Mouse (Mus musculus): ENCODE measurements around the gene Otop3.
"Not testable (repeated sequence)": the region's sequence is repeated elsewhere in the genome, so short reads cannot be mapped to it uniquely, and the experiment has no call there.

Otop3 gene

GRCm38 (mm10) chr11:115367395-115367944 is 32.9 kb downstream of the Otop3 start, which contains the start of gene Hid1:
Gene Hid1, minus strand, starts transcription at chr11:115367756.
- peak; percentile 83 to 87 for DNase-seq

GRCm38 (mm10) chr11:115370368-115370767 is 35.8 kb downstream of the Otop3 start:
- DNase-seq, result no peak

DNA sequence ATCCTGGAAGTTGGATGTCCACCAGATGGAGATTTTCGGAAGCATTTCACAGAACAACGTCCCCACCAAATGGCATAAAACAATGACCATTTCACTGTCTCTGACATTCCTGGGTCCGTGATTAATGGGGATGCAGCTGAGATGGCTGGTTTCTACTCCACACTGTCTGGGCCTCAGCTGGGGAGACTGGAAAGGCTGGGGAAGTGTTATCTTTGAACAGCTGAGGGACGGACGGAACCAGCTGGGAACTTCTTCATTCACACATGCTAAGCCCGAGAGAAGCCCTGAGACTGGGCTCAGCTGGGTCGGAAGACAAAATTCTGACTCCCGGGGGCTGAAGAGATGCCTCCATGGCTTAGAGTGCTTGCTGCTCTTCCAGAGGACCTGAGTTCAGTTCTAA is 36.8 kb downstream of the Otop3 start:
- DNase-seq, result no peak

DNA sequence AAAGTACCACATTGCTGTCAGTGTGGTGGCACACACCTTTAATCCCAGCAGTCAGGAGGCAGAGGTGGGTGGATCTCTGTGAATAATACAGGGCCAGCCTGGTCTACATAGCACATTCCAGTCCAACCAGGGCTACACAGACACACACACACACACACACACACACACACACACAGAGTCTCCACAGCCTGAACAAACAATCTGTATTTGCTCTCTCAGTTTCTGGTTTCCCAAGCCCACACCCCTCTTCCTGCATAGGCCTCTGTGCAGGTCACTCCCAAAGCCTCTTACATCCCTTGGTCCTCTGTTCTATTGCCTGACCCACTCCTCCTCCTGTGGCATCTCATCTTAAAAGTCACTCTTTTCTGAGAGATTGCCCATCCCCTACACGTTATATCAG is 37.5 kb downstream of the Otop3 start:
- DNase-seq, result no peak

DNA sequence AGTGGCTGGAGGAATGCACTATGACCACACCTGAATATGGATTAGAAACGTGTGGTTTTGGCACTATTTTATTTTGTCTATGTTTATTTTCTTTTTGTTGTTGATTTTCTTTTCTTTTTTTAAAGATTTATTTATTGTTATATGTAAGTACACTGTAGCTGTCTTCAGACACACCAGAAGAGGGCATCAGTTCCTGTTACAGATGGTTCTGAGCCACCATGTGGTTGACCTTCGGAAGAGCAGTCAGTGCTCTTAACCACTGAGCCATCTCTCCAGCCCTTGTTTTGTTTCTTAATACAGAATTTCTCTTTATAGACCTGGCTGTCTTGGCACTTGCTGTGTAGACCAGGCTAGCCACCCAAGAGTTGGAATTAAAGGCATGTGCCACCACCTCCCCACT is 38.2 kb downstream of the Otop3 start:
- no peak for DNase-seq

GRCm38 (mm10) chr11:115373805-115374694 is 39.5 kb downstream of the Otop3 start:
- DNase-seq, result peak; percentile 73 to 80

DNA sequence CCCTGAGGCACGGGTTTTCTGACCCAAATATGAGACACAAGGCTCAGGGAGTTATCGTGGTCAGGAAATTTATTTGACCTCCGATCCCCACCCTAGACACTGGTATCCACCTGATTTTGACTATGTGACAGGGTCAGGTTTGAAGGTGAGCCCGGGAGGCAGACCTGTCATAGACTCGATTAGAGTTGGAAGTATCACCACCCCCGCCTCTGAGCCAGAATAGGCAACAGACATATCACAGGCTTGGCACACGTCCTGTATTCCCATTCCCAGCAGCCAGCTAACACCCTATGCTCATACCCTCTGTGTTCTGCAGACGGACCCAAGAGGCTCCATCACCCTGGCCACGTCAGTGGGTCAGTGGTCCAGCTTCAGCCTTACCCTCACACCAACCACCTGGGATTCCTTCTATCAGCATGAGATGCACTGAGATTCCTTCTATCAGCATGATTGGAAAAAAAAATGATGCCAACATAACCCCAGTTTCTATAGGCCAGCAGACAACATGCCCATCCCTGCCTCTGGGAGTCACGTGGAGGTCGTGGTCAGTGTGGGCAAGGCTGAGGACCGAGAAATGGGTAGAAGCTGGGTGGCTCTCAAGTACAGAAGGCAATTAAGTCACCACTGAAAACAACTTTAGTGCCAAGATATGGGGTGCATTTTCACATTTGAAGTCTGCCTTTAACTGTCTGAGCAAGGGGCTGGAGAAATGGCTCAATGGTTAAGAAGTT is 40.3 kb downstream of the Otop3 start:
- DNase-seq, result no peak

DNA sequence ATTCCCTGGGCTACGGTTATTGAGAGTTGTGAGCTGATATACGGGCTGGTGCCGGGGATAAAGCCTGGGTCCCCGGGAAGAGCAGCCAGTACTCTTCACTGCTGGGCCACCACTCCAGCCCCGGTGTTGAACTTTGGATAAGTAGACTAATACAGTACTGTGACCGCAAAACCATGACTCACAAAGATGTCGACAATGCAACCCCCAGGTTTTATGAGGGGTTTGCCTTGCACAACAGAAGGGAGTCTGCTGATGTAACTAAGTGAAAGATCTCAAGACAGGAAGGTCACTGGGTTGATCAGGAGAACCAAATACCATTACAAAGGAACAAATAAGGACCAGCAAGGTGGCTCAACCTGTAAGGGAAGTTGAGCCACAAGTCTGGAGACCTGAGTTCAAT is 42.2 kb downstream of the Otop3 start:
- DNase-seq, result no peak

DNA sequence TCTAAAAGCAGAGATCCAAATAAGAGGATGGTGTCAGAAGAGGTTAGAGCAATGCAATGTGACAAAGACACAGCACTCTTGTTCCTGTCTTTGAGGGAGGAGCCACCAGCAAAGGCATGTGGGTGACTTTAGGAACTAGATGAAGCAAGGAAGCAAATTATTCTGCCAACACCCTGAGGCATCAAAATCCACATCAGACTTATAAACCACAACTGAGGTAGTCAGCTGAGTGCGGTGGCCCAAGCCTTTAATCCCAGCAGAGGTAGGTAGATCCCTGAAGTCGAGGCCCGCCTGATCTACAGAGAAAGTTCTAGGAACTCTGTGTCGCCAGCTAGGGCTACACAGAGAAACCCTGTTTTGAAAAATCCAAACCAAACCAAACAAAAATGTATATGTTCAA is 42.7 kb downstream of the Otop3 start:
- no peak for DNase-seq

GRCm38 (mm10) chr11:115377854-115378253 is 43.3 kb downstream of the Otop3 start:
- DNase-seq, result no peak

DNA sequence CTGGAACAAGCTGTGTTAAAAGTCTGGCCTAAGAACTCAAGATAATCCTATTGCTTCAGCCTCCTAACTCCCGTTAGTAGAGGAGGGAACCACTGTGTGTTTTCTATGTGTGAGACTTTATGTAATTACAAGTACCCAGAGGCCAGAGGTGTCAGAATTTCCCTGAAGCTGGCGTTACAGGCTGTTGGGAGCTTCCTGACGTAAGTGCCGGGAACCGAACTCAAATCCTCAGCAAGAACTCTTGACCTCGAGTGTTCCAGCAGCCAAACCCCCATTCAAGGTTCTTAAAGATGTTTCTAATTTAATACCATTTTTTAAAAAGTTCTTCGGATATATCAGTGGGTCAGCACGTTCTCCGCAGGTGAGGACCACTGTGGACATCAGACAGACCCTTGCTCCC is 46.7 kb downstream of the Otop3 start:
- no peak for DNase-seq

- DNase-seq, result peak; percentile 94 to 96
Observed at GRCm38 (mm10) chr11:115381743-115382539, 47.4 kb downstream of the Otop3 start, which contains the start of gene Cdr2l. Gene Cdr2l, plus strand, starts transcription at chr11:115381916.

GRCm38 (mm10) chr11:115382891-115383290 is 48.4 kb downstream of the Otop3 start:
- DNase-seq, result no peak

- peak; percentile 72 to 78 for DNase-seq
Observed at GRCm38 (mm10) chr11:115383701-115384474, 49.4 kb downstream of the Otop3 start.

DNA sequence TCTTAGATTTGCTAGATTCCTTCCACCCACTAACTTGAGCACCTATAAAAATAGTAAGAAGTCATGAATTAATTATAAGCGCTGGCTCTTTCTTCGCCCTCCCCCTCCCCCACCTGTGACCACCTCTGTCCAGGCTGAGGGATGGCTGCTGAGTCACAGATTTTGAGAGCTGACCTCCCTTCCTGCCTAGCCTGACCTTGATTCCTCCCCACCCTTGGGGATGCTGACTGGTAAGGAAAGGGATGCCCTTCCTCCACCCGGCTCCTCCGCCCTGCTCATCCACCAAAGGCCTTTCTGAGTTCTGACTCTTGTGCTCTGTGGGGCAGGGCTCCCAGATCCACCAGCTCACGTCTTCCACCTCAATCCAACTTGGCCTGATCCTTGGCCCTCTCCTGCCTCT is 50.1 kb downstream of the Otop3 start:
- peak; percentile 31 to 52 for DNase-seq

GRCm38 (mm10) chr11:115386859-115387258 is 52.3 kb downstream of the Otop3 start:
- not testable (repeated sequence) for DNase-seq

GRCm38 (mm10) chr11:115391358-115391757 is 56.8 kb downstream of the Otop3 start:
- DNase-seq, result no peak

DNA sequence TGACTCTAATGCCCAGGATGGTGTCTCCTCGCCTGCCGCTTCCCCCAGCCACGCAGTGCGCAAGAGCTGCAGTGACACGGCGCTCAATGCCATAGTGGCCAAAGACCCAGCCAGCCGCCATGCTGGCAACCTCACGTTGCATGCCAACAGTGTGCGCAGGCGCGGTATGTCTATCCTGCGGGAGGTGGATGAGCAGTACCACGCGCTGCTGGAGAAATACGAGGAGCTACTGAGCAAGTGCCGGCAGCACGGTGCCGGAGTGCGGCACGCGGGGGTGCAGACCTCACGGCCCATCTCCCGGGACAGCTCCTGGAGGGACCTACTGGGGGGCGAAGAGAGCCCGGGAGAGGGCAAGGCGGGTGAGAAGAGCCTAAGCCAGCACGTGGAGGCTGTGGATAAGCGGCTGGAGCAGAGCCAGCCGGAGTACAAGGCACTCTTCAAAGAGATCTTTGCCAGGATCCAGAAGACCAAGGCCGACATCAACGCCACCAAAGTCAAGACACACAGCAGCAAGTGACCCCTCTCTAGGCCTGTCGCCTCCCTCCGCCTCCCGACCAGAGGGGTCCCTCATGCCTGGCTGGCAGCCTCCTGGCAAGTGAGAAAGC is 59.3 kb downstream of the Otop3 start:
- no peak for DNase-seq

All from kidney, postnatal 4 days (tissue).